Mouse (Mus musculus) liver, embryonic 11.5 days (tissue): ENCODE data around the gene Cmtm2b. TPM values are rescaled to one million over a fixed set of nuclear protein-coding genes. Genes with fewer than 3 reads are reported as not detected.

ENCODE experiments used
- polyA plus RNA-seq: library from polyadenylated mRNA; unstranded; fragments of >200 nt; fragmentation: Nextera tagmentation; extraction: Ambion mirVana; gene quantifications from 2 replicates; pipeline ENCODE4 v1.2.1, GENCODE M21; 2014

The Cmtm2b gene
- polyA plus RNA-seq, 1 experiment from 2014 or later = not detected

Other genes with a start within 250 kb of the Cmtm2b start
- gene Cdh5, start 220.6 kb upstream of the Cmtm2b start, polyA plus RNA-seq = 17.1 and 19.3 TPM in 2 replicates
- gene Bean1, start 151.8 kb upstream of the Cmtm2b start, polyA plus RNA-seq = 0.09 and 0.10 TPM in 2 replicates
- gene Tk2, start 73.7 kb upstream of the Cmtm2b start, polyA plus RNA-seq = 13.8 and 16.3 TPM in 2 replicates
- gene Cklf, start 71.4 kb upstream of the Cmtm2b start, polyA plus RNA-seq = 27.9 and 32.5 TPM in 2 replicates
- gene Cmtm2a, start 29.0 kb upstream of the Cmtm2b start, polyA plus RNA-seq = not detected in 2 replicates
- not detected in 2 replicates for gene Gm45711, start 12.1 kb upstream of the Cmtm2b start, polyA plus RNA-seq
- not detected in 2 replicates for gene Cmtm1, start 12.1 kb upstream of the Cmtm2b start, polyA plus RNA-seq
- gene Gm11020, start 663 bp upstream of the Cmtm2b start, polyA plus RNA-seq = not detected in 2 replicates
- 62.4 and 65.0 TPM in 2 replicates for gene Cmtm3, start 17.2 kb downstream of the Cmtm2b start, polyA plus RNA-seq
- 1.2 and 1.3 TPM in 2 replicates for gene Cmtm4, start 73.6 kb downstream of the Cmtm2b start, polyA plus RNA-seq
- gene Dync1li2, start 120.8 kb downstream of the Cmtm2b start, polyA plus RNA-seq = 31.4 and 33.1 TPM in 2 replicates
- 0.05 TPM in 1 of 2 replicates, not detected in the other for gene Terb1, start 187.7 kb downstream of the Cmtm2b start, polyA plus RNA-seq
- 77.3 and 77.7 TPM in 2 replicates for gene Nae1, start 212.4 kb downstream of the Cmtm2b start, polyA plus RNA-seq
- 2.1 and 2.3 TPM in 2 replicates for gene Car7, start 212.5 kb downstream of the Cmtm2b start, polyA plus RNA-seq